Mouse (Mus musculus): Measurements from ENCODE around the gene Ttc28. TPM values are rescaled to one million over a fixed set of nuclear protein-coding genes. Genes with fewer than 3 reads are reported as not detected.
"Not testable (repeated sequence)": the region's sequence is repeated elsewhere in the genome, so short reads cannot be mapped to it uniquely, and the experiment has no call there.

Gene Ttc28
- 10 to 100 TPM; 15.0 to 16.9 TPM for total RNA-seq (2021)
- long read RNA-seq, experiment 1, partial matches to known transcripts, result 6 of 10 reads
- long read RNA-seq, experiment 1, other reads (novel, unspliced or antisense), result 4 of 10 reads
- long read RNA-seq, experiment 2, partial matches to known transcripts, result 0 of 2 reads
- long read RNA-seq, experiment 2, other reads (novel, unspliced or antisense), result 2 of 2 reads

DNA sequence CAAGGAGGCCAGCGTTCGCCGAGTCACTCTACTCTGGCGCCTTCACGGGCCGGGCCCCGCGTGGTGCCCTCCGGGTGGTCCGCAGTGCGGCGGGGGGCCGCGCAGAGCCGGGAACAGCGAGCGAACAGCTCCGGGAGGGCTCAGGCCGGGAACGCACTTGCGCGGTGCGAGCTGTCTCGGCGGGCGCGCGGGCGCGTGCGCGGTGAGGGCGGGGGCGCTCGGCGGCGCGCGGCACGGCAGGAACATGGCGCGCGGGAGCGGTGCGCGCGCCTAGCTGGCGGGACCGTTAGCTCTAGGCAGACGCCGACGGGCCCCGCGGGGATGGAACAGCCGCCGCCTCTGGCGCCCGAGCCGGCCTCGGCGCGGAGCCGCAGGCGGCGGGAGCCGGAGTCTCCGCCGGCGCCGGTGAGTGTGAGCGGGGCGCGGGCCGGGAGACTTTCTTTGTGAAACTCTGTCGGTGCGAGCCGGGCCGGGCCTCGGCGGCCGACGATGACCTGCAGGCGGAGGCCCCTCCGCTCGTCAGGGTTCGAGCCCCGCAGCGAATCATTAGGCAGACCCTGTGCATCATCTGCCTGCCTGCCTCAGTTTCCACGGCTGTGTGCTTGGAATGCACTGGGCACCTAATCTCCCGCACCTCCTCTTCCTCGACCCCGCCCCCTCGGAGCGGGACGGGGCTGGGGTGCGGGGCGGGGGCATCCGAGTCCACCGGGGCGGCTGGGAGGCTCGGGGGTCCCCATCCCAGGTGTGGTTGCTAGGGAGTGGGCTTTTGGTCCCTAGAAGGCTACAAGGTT is at the start of gene Ttc28:
Ttc28 (plus strand) TSS at position 220 of the 791 bp plus-strand sequence.
- intact Hi-C loops (cut with DNase I), result no loop called here
- peak; percentile 88 to 90 for DNase-seq (ENCODE audit: low spot score in 2 of 2)

DNA sequence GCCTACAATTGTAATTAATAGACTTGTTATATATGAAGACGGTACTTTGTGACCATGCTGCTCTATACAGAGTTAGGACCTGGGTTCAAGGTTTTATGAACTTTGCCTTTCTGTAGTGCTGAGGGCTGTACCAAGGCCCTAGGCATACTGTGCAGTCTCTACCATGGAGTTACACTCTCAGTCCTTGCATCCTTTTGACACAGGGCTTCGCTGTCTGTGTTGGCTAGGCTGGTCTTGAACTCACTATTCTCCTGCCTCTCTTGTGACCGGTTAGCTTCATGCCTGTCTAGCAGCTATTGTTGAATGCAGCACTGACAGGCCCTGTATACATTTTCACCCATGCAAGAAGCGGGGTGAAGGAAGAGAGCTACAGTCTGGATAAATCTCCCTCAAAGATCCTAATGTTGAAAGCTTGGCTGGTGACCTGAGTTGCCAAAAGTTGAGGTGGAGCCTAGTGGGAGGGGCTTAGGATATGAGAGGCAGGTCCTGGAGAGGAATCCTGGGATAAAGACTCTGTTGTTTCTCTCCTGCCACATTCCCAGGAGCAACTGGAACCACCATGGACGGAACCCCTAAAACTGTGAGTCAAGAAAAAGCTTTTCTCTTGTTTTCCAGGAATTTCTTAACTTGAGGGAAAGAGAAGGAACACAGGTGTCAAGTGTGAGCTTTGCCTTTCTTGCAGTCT is 48.4 kb upstream of the Ttc28 start:
- no peak for DNase-seq (ENCODE audit: low spot score in 2 of 2)
- intact Hi-C loops (cut with DNase I), result no loop called here

DNA sequence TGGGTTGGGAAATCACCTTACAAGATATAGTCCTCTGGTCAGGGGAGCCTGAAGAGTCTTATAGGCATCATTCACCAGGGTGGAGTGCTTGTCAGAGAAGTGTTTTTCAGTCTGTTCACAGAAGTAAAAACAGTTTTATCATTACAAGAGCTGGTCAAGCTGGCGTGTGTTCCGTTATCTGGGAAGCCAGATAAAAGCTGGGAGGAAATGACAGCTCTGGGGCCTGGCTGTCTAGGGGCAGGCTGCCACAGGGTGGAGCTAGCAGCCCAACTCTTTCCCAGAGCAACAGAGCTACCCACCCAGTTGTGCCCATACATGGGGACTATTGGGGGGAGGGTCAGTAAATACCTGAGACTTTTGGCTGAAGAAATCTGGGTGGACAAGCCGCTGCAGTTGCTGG is 43.6 kb upstream of the Ttc28 start:
- DNase-seq (ENCODE audit: low spot score in 2 of 2), result peak; percentile 18 to 50
- intact Hi-C loops (cut with DNase I), result loop anchor here (5.0 kb wide), 2 partner anchors 86 to 421 kb away; no protein-coding TSS in a partner anchor

DNA sequence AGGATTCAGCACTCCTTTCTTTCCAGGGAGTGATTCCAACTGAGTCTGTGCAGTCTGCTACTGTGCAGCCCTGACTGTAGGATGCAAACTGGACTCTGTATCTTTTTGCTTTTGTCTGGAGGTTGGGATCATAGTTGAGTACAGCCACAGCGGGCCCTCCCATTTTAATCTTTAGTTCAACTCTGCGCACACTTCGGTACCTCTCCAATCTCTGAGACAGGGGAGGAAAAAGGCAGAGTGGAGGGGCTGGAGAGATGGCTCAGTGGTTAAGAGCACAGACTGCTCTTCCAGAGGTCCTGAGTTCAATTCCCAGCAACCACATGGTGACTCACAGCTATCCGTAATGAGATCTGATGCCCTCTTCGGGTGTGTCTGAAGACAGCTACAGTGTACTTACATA is 41.6 kb upstream of the Ttc28 start:
- intact Hi-C loops (cut with DNase I), result loop anchor here (5.0 kb wide), 2 partner anchors 84 to 419 kb away; no protein-coding TSS in a partner anchor

DNA sequence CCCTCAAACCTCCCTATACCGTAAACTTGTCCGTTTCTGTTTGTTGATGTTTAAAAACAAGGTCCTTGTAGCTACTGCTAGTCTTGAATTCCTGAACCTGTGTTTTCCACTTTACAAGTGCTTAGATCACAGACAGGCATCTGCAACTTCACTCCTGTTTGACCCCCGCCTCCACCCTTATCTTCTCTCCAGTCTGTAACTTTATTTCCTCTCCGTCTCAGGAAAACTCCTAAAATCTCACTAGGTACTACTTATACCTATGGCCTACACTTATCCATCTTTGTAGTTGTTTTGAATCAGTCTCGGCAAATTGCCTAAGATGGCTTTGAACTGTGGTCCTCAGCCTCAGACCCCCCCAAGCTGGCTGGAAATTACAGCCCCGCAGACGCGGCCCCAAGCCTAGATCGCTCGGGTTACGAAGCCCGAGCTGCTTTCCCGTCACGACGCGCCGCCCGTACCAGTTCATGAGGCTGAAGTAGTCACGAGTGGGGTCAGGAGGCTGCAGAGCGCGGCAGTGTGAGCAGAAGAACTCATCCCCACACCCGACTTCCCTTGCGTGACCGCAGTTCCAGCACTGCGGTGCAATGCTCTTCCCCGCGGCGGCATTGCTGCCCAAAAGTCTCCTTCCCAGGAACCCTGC is 40.4 kb upstream of the Ttc28 start:
- DNase-seq (ENCODE audit: low spot score in 2 of 2), result no peak
- intact Hi-C loops (cut with DNase I), result loop anchor here (5.0 kb wide), 2 partner anchors 83 to 418 kb away; no protein-coding TSS in a partner anchor

More for the DNA sequence above, 41.6 kb upstream of the Ttc28 start:
- DNase-seq (ENCODE audit: low spot score in 2 of 2), result not testable (repeated sequence)

DNA sequence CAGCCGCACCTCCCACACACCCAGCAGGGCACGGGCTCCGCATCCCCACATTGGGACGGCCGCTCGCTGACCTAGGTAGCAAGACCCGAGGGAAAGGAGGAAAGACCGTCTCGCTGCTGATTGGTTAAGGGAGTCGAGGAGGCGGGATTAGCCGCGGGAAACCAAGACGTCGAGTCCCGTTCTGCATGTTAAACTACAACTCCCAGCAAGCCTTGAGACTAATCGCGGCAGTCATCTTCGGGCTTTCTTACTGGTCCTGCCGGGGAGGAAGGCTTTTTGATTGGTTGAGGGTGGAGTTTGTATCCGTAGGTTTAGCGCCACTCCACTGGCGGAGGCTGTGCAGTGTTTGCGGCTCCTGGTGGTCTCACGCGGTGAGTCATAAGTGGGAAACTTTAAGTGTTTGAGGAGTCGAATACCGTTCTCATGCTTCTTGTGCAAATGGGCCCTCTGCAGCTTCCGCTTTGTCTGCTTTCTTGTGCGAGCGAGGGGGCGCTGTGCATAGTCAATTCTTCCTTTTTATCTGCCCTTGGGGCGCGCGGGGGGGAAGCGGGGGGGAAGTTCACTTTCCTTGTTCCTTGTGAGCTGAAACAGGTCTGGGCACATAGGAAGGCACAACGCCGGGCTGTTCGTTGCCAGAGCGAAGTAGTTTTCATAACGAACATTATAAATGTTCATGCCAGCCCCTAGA is 39.8 kb upstream of the Ttc28 start, which contains the start of the genes Hscb and Chek2:
Hscb (minus strand) TSS at position 100 of the 688 bp plus-strand sequence.
Chek2 (plus strand) TSS at position 302 of the 688 bp plus-strand sequence.
- intact Hi-C loops (cut with DNase I), result loop anchor here (5.0 kb wide), 2 partner anchors 82 to 417 kb away; no protein-coding TSS in a partner anchor
- DNase-seq (ENCODE audit: low spot score in 2 of 2), result peak; percentile 99

DNA sequence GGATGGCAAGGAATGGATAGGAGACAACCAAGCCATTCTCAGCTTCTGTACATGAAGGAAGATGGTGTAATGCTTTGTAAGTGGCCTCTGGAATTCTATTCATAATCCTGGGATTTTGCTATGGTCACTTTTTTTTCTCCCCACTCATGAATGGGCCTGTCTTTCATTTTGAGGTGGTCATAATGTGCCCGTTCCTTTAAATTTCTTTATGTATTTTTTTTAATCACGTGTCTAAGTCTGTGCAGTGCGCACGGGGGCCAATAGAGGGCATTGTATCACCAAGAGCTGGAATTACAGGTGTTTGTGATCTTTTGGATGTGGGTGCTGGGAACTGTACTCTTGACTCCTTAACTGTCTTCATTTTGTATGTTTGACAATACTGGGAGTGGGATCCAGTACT is 39.1 kb upstream of the Ttc28 start:
- peak; percentile 27 to 54 for DNase-seq (ENCODE audit: low spot score in 2 of 2)
- intact Hi-C loops (cut with DNase I), result no loop called here

DNA sequence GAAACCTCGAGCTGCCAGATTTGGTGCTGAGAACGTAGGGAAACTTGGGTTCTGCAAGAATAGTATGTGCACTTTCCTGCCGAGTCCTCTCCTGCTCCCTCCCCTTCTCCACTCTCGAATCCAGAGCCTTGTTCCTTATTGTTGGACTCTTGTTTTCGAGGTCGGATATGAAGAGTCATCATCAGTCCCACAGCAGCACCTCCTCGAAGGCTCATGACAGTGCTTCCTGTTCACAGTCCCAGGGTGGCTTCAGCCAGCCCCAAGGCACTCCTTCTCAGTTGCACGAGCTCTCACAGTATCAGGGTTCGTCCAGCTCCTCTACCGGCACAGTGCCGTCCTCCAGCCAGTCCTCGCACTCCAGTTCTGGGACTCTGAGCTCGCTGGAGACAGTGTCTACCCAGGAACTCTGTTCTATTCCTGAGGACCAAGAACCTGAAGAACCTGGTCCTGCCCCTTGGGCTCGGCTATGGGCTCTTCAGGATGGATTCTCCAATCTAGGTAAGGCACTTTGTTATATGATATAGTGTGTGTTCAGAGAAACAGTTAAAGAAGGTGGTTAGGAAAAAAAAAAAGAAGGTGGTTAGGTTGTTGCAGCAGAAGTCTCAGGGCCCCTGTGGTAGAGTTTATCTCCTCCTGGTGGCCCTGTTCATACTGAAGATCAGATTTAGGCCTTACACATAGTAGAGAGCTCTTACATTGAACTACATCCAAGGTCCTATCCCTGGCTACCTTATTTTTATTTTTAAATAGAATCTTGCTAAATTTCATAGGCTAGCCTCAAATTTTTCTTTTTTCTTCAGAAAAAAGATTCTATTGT is 38.3 kb upstream of the Ttc28 start:
- intact Hi-C loops (cut with DNase I), result no loop called here
- no peak for DNase-seq (ENCODE audit: low spot score in 2 of 2)

DNA sequence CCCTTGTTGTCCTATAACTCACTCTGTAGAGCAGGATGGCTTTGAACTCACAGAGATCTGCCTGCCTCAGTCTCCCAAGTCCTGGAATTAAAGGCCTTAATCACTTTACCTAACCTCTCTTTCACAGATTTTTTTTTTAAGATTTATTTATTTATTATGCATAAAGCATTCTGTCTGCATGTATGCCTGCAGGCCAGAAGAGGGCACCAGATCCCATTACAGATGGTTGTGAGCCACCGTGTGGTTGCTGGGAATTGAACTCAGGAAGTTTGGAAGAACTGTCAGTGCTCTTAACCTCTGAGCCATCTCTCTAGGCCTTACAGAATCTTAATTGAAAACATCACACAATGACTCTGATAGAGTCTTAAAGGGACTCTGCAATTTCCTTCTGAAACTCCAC is 26.6 kb upstream of the Ttc28 start:
- no peak for DNase-seq (ENCODE audit: low spot score in 2 of 2)
- intact Hi-C loops (cut with DNase I), result no loop called here

DNA sequence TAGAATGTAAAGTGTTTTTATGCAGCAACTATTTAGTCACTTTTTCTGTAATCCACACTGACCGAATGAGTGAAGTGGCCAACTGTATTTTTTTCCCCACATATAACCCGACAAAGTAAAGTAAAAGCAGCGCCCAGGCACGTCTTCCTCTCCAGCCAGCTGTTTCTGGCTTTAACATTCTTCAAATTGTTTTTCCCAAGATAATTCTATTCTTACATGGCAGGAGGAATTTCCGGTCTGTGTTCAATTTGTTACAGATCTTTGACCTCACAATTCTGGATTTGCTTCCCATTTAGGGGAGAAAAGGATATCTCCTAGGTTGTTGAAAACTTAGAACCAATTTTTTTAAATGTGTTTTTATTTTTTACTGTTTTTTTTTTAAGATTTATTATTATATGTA is 22.5 kb upstream of the Ttc28 start:
- no peak for DNase-seq (ENCODE audit: low spot score in 2 of 2)
- intact Hi-C loops (cut with DNase I), result no loop called here

DNA sequence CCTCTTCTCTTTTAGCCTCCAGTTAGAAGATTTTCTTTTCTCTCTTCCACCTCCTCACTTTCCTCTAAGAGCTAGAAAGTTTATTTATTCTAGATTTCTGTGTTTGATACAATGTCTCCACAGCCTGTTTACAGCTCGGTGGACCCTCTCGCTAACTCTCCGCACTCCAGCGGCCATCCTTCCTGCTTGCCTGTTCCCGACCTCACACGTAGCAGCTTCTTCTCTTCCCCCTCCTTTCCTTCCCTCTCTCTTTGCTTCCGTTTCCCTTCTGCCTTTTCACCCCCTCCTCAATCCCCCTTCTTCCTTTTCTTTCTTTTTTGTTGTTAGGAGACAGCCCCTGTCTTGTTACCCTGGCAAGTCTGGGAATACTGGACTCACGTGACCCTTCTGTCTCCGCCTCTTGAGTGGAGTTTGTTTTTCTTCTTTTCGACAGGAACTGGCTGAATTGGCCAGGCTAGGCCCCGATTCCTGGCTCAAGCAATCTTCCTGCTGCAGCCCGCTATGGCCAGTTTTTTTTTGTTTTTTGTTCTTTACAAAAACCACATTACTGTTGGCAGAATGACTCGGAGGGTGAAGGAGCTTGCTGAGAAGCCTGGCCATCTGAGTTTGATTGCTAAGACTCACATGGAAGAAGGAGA is 20.5 kb upstream of the Ttc28 start:
- DNase-seq (ENCODE audit: low spot score in 2 of 2), result peak in 1 of 2 experiments; percentile 39
- intact Hi-C loops (cut with DNase I), result no loop called here

DNA sequence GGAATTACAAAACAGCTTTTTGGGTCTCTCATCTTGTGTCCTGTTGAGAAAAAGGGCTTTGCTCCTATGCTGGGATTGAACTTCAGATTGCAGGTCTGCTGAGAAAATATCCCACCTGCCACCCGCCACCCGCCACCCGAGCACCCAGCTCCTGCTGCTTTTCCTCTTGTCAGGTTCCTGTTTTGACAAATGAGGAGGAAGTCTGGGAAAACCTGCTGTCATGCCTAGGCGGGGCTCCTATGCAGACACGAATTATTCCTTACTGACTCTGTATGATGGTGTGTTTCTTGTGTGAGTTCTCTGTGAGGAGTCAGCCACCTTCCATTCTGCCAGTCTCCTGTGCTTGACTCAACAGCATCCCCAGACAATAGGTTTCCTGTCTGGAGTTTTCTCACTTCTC is 19.2 kb upstream of the Ttc28 start:
- intact Hi-C loops (cut with DNase I), result no loop called here

DNA sequence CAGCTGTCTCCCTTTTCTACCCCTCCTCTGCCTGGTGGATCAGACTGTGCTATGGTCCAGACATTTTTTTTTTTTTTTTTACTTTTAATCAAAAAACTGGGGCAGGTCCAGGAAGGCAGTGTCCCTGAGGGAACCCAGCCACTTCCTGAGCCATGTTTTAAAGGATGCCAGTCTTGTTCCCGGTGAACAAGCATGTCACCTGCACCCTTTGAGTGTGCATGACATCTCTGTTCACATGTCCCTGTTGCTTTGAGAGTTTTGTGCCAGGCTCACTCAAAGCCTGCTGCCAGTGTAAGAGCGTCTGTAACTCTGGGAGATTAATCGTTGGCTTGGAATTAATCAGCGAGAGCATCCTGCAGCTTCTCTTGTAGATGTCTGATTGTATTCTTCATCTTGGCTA is 11.1 kb upstream of the Ttc28 start:
- intact Hi-C loops (cut with DNase I), result no loop called here
- DNase-seq (ENCODE audit: low spot score in 2 of 2), result no peak

More for the DNA sequence above, 19.2 kb upstream of the Ttc28 start:
- DNase-seq (ENCODE audit: low spot score in 2 of 2), result no peak

DNA sequence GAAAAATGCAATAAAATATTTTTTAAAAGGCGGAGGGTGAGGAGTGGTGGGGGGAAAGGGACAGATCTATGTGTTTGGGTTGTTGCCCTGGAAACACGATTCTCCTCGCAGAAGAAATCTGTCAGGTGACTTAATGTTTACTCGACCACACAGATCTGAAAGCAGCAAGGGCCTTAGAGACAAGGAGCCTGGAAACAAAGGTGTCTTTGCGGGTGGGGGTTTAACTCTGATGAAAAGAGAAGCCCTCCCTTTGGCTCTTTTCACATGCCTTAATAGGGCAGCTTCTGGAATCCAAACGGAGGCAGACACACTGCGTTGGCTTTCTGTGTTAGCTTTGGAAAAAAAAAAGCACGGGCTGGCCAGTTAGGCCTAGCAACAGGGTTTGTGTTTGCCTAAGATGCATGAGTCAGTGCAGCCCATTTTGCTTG is 10.3 kb upstream of the Ttc28 start:
- intact Hi-C loops (cut with DNase I), result no loop called here
- DNase-seq (ENCODE audit: low spot score in 2 of 2), result peak in 1 of 2 experiments; percentile 23

DNA sequence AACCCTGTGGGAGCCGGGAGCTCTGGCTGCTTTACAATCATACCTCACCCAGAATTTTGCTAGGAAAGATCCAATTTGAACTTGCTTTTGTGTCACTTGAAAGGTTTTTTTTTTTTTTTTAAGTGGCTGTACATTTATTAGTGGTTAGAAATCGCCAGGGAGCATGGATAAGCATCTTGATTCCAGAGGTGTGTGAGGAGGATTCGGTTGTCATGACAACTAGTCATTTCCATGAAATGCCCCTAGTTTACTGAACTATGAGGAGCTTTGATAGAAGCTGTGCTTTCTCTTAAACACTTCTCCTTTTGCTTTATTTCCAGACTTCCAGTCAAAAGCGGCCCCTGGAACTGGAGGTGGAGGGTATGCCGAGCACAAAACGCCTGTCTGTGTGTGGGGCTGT is 6.4 kb upstream of the Ttc28 start:
- intact Hi-C loops (cut with DNase I), result no loop called here
- DNase-seq (ENCODE audit: low spot score in 2 of 2), result no peak

DNA sequence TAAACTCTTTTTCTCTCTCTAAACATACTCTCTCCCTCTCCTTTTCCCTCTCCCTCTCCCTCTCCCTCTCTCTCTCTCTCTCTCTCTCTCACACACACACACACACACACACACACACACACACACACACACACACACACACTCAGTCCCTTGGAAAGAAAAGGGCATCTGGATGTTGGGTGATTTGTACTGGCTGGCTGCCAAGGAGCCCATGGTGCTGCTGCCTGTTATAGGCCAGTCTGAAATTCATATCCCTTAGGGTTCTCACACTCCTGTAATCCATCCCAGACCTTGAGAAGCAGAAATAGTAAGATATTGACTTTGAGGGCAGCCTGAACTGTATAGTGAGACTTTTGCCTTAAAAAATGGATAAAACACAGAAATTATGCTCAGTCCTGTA is 4.9 kb upstream of the Ttc28 start:
- intact Hi-C loops (cut with DNase I), result no loop called here
- no peak for DNase-seq (ENCODE audit: low spot score in 2 of 2)

DNA sequence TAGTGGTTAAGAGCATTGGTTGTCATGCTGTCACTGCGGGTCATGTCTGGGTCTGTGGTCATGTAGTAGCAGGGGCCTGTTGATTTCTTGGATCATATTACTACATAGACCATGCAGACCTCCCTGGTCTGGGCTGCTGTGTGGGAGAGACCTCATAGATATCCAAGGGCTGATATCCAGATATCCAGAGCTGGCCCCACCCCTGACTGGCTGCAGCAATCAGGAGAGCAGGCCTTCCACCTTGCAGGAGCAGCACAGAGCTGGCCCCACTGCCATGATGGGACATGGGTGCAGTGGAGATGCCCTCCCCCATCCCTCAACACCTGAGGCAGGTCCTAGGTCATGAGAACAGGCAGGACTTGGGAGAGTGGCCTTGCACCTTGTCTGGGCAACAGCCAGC is 4.3 kb upstream of the Ttc28 start:
- no peak for DNase-seq (ENCODE audit: low spot score in 2 of 2)
- intact Hi-C loops (cut with DNase I), result no loop called here
